Comparison of ENCODE assay signal across 19 mouse cellular contexts in genomic region chr1:183252574-183252973, GRCm38 (mm10). TPM values are rescaled to one million over a fixed set of nuclear protein-coding genes. Genes with fewer than 3 reads are reported as not detected.
DNase-seq lines count a peak whose midpoint lies in the region; ATAC-seq and TF ChIP-seq lines count a peak whose summit lies in the region.
"Had no signal": no experiment of that assay in that cellular context is flagged by ENCODE, and none has a peak within 500 bp of the region (broad histone marks: within the 10 kb centered on the region; RNA-seq: fewer than 3 reads in every experiment).

No protein-coding gene starts in this region.

- H3K27ac ChIP-seq in hindbrain, embryonic 11.5 days (ENCODE audit: low read depth, low read length) = 0 out of 2 replicates have a peak overlapping the region, but pooled peaks have one; percentile 42
- no peak overlapping the region for H3K27ac ChIP-seq in hindbrain, embryonic 10.5 days
- peak overlapping the region; percentile 71 for H3K27ac ChIP-seq in hindbrain, embryonic 13.5 days
- 0 out of 2 replicates have a peak overlapping the region, but pooled peaks have one; percentile 39 for H3K27ac ChIP-seq in midbrain, embryonic 15.5 days
- no peak overlapping the region for H3K27ac ChIP-seq in stomach, postnatal 0 days (replicated peaks)

- no peak overlapping the region for H3K4me3 ChIP-seq in hindbrain, embryonic 11.5 days (ENCODE audit: low read depth, low read length)
- H3K4me3 ChIP-seq in hindbrain, embryonic 10.5 days = no peak overlapping the region
- no peak overlapping the region for H3K4me3 ChIP-seq in hindbrain, embryonic 13.5 days
- H3K4me3 ChIP-seq in midbrain, embryonic 15.5 days = no peak overlapping the region
- no peak overlapping the region for H3K4me3 ChIP-seq in stomach, postnatal 0 days (ENCODE audit: low read depth, low read length)
- H3K4me3 ChIP-seq: heart, embryonic 12.5 days; megakaryocyte, embryonic 14.5 days; myocyte had no signal

- no peak for TF ChIP-seq CTCF in brain, embryonic 14.5 days (IDR thresholded peaks at IDR 0.05; ENCODE audit: borderline replicate concordance, extremely low read depth, insufficient read depth, insufficient read length)
- no peak for TF ChIP-seq CTCF in stomach, postnatal 0 days (IDR thresholded peaks at IDR 0.05; ENCODE audit: low read depth)

- H3K4me2 ChIP-seq in hindbrain, embryonic 11.5 days (replicated peaks; ENCODE audit: low read depth, low read length) = no peak overlapping the region
- H3K4me2 ChIP-seq in hindbrain, embryonic 13.5 days = 0 out of 2 replicates have a peak overlapping the region, but pooled peaks have one; percentile 3
- no peak overlapping the region for H3K4me2 ChIP-seq in midbrain, embryonic 15.5 days
- H3K4me2 ChIP-seq in stomach, postnatal 0 days (replicated peaks; ENCODE audit: low read depth) = no peak overlapping the region
- H3K4me2 ChIP-seq: heart, embryonic 12.5 days; liver, embryonic 11.5 days had no signal

- H3K27me3 ChIP-seq in hindbrain, embryonic 11.5 days (ENCODE audit: control insufficient read depth, insufficient read depth, low read length) = no peaks in the 10 kb centered on the region
- no peaks in the 10 kb centered on the region for H3K27me3 ChIP-seq in hindbrain, embryonic 10.5 days (ENCODE audit: insufficient read depth, poor library complexity, severe bottlenecking)
- H3K27me3 ChIP-seq in hindbrain, embryonic 13.5 days = no peaks in the 10 kb centered on the region
- no peaks in the 10 kb centered on the region for H3K27me3 ChIP-seq in midbrain, embryonic 15.5 days (replicated peaks)
- H3K27me3 ChIP-seq in stomach, postnatal 0 days (ENCODE audit: control insufficient read depth, insufficient read depth, low read length) = no peaks in the 10 kb centered on the region
- H3K27me3 ChIP-seq: heart, embryonic 12.5 days had no signal

- peak; percentile 45 for ATAC-seq in hindbrain, embryonic 11.5 days (ENCODE audit: low FRiP score)
- ATAC-seq in hindbrain, embryonic 13.5 days (ENCODE audit: low FRiP score) = 0 out of 2 replicates have a peak, but pooled peaks have one; percentile 32
- ATAC-seq in midbrain, embryonic 15.5 days (replicated peaks) = no peak
- ATAC-seq in stomach, postnatal 0 days (ENCODE audit: low FRiP score, low TSS enrichment) = no peak

- no peak overlapping the region for H3K9ac ChIP-seq in hindbrain, embryonic 11.5 days (ENCODE audit: low read depth, low read length)
- 0 out of 2 replicates have a peak overlapping the region, but pooled peaks have one; percentile 15 for H3K9ac ChIP-seq in hindbrain, embryonic 13.5 days
- no peak overlapping the region for H3K9ac ChIP-seq in midbrain, embryonic 15.5 days
- H3K9ac ChIP-seq in stomach, postnatal 0 days (ENCODE audit: low read length) = no peak overlapping the region
- H3K9ac ChIP-seq: heart, embryonic 12.5 days had no signal

- no peaks in the 10 kb centered on the region for H3K4me1 ChIP-seq in hindbrain, embryonic 11.5 days (replicated peaks; ENCODE audit: control insufficient read depth, insufficient read depth, low read length)
- peaks cover 9% of the 10 kb centered on the region for H3K4me1 ChIP-seq in hindbrain, embryonic 10.5 days (replicated peaks)
- H3K4me1 ChIP-seq in hindbrain, embryonic 13.5 days (replicated peaks) = peaks cover 17% of the 10 kb centered on the region
- H3K4me1 ChIP-seq in midbrain, embryonic 15.5 days = peaks cover 5% of the 10 kb centered on the region; the same call in 1 of the 2 replicates
- no peaks in the 10 kb centered on the region for H3K4me1 ChIP-seq in stomach, postnatal 0 days (replicated peaks; ENCODE audit: control insufficient read depth, insufficient read depth)
- H3K4me1 ChIP-seq: heart, embryonic 12.5 days had no signal

- WGBS in hindbrain, embryonic 11.5 days = 45% methylated on average over 10 of the region's 10 CpGs
- WGBS in hindbrain, embryonic 10.5 days = 60% methylated on average over 10 of the region's 10 CpGs
- 26% methylated on average over 10 of the region's 10 CpGs for WGBS in hindbrain, embryonic 13.5 days
- WGBS in midbrain, embryonic 15.5 days = 42% methylated on average over 10 of the region's 10 CpGs
- 46% methylated on average over 10 of the region's 10 CpGs for WGBS in stomach, postnatal 0 days

- TF ChIP-seq EP300 in stomach, postnatal 0 days (optimal IDR thresholded peaks at IDR 0.05) = no peak

- no peaks in the 10 kb centered on the region for H3K36me3 ChIP-seq in hindbrain, embryonic 11.5 days (ENCODE audit: control insufficient read depth, insufficient read depth, low read length)
- H3K36me3 ChIP-seq in hindbrain, embryonic 10.5 days = no peaks in the 10 kb centered on the region
- no peaks in the 10 kb centered on the region for H3K36me3 ChIP-seq in hindbrain, embryonic 13.5 days
- no peaks in the 10 kb centered on the region for H3K36me3 ChIP-seq in midbrain, embryonic 15.5 days (replicated peaks)
- no peaks in the 10 kb centered on the region for H3K36me3 ChIP-seq in stomach, postnatal 0 days (ENCODE audit: control insufficient read depth, insufficient read depth, low read length)
- H3K36me3 ChIP-seq: heart, embryonic 12.5 days had no signal

- TF ChIP-seq POLR2A in brain, embryonic 14.5 days (IDR thresholded peaks at IDR 0.05; ENCODE audit: borderline replicate concordance, extremely low read depth, insufficient read depth, insufficient read length, poor library complexity, severe bottlenecking) = no peak

- DNase-seq in hindbrain, embryonic 11.5 days (ENCODE audit: low spot score) = peak; percentile 22
- DNase-seq in hindbrain, embryonic 10.5 days (ENCODE audit: low spot score) = no peak
- peak; percentile 78 for DNase-seq in brain, embryonic 14.5 days (ENCODE audit: low read depth)
- DNase-seq in stomach, postnatal 0 days (ENCODE audit: low spot score) = no peak
- no peak for DNase-seq in testis, postnatal 14 days (ENCODE audit: low spot score)
- DNase-seq: cerebellum, postnatal 14 days; heart, postnatal 36 days; kidney, adult 9 months; kidney, postnatal 4 days; lung, adult 18-20 months; lung, postnatal 14 days; retina, postnatal 1 day; right cerebral cortex, postnatal 4 days had no signal

- no peaks in the 10 kb centered on the region for H3K9me3 ChIP-seq in hindbrain, embryonic 11.5 days (ENCODE audit: control insufficient read depth, low read length)
- no peaks in the 10 kb centered on the region for H3K9me3 ChIP-seq in hindbrain, embryonic 10.5 days
- H3K9me3 ChIP-seq in hindbrain, embryonic 13.5 days = no peaks in the 10 kb centered on the region
- H3K9me3 ChIP-seq in midbrain, embryonic 15.5 days = no peaks in the 10 kb centered on the region
- H3K9me3 ChIP-seq in stomach, postnatal 0 days (ENCODE audit: control insufficient read depth, low read length) = no peaks in the 10 kb centered on the region
- H3K9me3 ChIP-seq: heart, embryonic 12.5 days; megakaryocyte, embryonic 14.5 days had no signal

RNA-seq across cellular contexts. Expression of gene Disp1, which starts 31.3 kb away (rescaled TPM):
- 11.2 and 12.7 TPM in 2 replicates for polyA plus RNA-seq in hindbrain, embryonic 11.5 days (2014; fragmentation: Nextera tagmentation; extraction: Ambion mirVana)
- polyA plus RNA-seq in hindbrain, embryonic 10.5 days (2016; fragmentation: Nextera tagmentation; extraction: Ambion mirVana) = 12.5 and 13.0 TPM in 2 replicates
- polyA plus RNA-seq in brain, embryonic 14.5 days (2012; rRNA removed) = 11.1 and 15.6 TPM in 2 replicates
- 8.5 and 9.7 TPM in 2 replicates for polyA plus RNA-seq in hindbrain, embryonic 13.5 days (2015; fragmentation: Nextera tagmentation; extraction: Ambion mirVana)
- polyA plus RNA-seq in midbrain, embryonic 15.5 days (2015; fragmentation: Nextera tagmentation; extraction: Ambion mirVana) = 9.6 and 9.9 TPM in 2 replicates
- 5.9 and 6.3 TPM in 2 replicates for polyA plus RNA-seq in stomach, postnatal 0 days (2015; fragmentation: Nextera tagmentation; extraction: Ambion mirVana)

RNA-seq across cellular contexts. Expression of gene Aida, which starts 43.8 kb away (rescaled TPM):
- polyA plus RNA-seq in hindbrain, embryonic 11.5 days (2014; fragmentation: Nextera tagmentation; extraction: Ambion mirVana) = 34.9 and 40.9 TPM in 2 replicates
- 45.5 and 47.7 TPM in 2 replicates for polyA plus RNA-seq in hindbrain, embryonic 10.5 days (2016; fragmentation: Nextera tagmentation; extraction: Ambion mirVana)
- polyA plus RNA-seq in brain, embryonic 14.5 days (2012; rRNA removed) = 80.7 and 82.0 TPM in 2 replicates
- 50.9 and 51.8 TPM in 2 replicates for polyA plus RNA-seq in hindbrain, embryonic 13.5 days (2015; fragmentation: Nextera tagmentation; extraction: Ambion mirVana)
- polyA plus RNA-seq in midbrain, embryonic 15.5 days (2015; fragmentation: Nextera tagmentation; extraction: Ambion mirVana) = 48.5 and 57.1 TPM in 2 replicates
- polyA plus RNA-seq in stomach, postnatal 0 days (2015; fragmentation: Nextera tagmentation; extraction: Ambion mirVana) = 21.1 and 22.3 TPM in 2 replicates

RNA-seq across cellular contexts. Expression of gene Brox, which starts 44.5 kb away (rescaled TPM):
- 73.1 and 82.3 TPM in 2 replicates for polyA plus RNA-seq in hindbrain, embryonic 11.5 days (2014; fragmentation: Nextera tagmentation; extraction: Ambion mirVana)
- polyA plus RNA-seq in hindbrain, embryonic 10.5 days (2016; fragmentation: Nextera tagmentation; extraction: Ambion mirVana) = 42.7 and 47.1 TPM in 2 replicates
- 75.5 and 82.1 TPM in 2 replicates for polyA plus RNA-seq in brain, embryonic 14.5 days (2012; rRNA removed)
- 97.0 and 97.1 TPM in 2 replicates for polyA plus RNA-seq in hindbrain, embryonic 13.5 days (2015; fragmentation: Nextera tagmentation; extraction: Ambion mirVana)
- polyA plus RNA-seq in midbrain, embryonic 15.5 days (2015; fragmentation: Nextera tagmentation; extraction: Ambion mirVana) = 99.6 and 106 TPM in 2 replicates
- 27.6 and 28.5 TPM in 2 replicates for polyA plus RNA-seq in stomach, postnatal 0 days (2015; fragmentation: Nextera tagmentation; extraction: Ambion mirVana)

Comparison
In these comparisons a context has a peak if more than half of its experiments do, and no peak if none do; other contexts are left out.
1. DNase-seq: peak in hindbrain, embryonic 11.5 days (single experiment) and brain, embryonic 14.5 days (single experiment); none in hindbrain, embryonic 10.5 days (single experiment), stomach, postnatal 0 days (single experiment) and testis, postnatal 14 days (single experiment).
2. H3K27ac ChIP-seq: peak in hindbrain, embryonic 11.5 days (single experiment), hindbrain, embryonic 13.5 days (single experiment) and midbrain, embryonic 15.5 days (single experiment); none in hindbrain, embryonic 10.5 days (single experiment) and stomach, postnatal 0 days (single experiment).
3. ATAC-seq: peak in hindbrain, embryonic 11.5 days (single experiment) and hindbrain, embryonic 13.5 days (single experiment); none in midbrain, embryonic 15.5 days (single experiment) and stomach, postnatal 0 days (single experiment).